Mouse (Mus musculus): ENCODE measurements around the gene Tril.

- TF ChIP-seq CTCF (IDR thresholded peaks at IDR 0.05; ENCODE audit: low read depth, low read length) (no peak), POLR2A (IDR thresholded peaks at IDR 0.05; ENCODE audit: borderline replicate concordance, low read depth, low read length) (no peak)
Measured at GRCm38 (mm10) chr6:53816661-53817060, 4.0 kb downstream of the Tril start.
